Mouse (Mus musculus) layer of hippocampus, adult 6 months (tissue): Measurements from ENCODE around the gene Gm9945. TPM values are rescaled to one million over a fixed set of nuclear protein-coding genes. Genes with fewer than 3 reads are reported as not detected.

Experiments used
- long read RNA-seq, 2 experiments: library from polyadenylated mRNA; unstranded; transcript quantifications; one replicate each; pipeline ENCODE4 v2.0.0; 2019 to 2020
- polyA plus RNA-seq: library from polyadenylated mRNA; unstranded; fragments of <200 nt; fragmentation: Nextera tagmentation; gene quantifications from 2 replicates; pipeline ENCODE4 v1.2.3, GENCODE M21; 2021

Gm9945 gene
- 1.5 and 2.4 TPM in 2 replicates for polyA plus RNA-seq
- long read RNA-seq, experiment 1, transcript Gm9945-201 (1 exons, 932 nt): major isoform, 25 of 28 reads
- long read RNA-seq, experiment 1, partial matches to known transcripts: 0 of 28 reads
- long read RNA-seq, experiment 1, other reads (novel, unspliced or antisense): 3 of 28 reads
- long read RNA-seq, experiment 2, transcript Gm9945-201 (1 exons, 932 nt): major isoform, 49 of 53 reads
- long read RNA-seq, experiment 2, partial matches to known transcripts: 3 of 53 reads
- long read RNA-seq, experiment 2, other reads (novel, unspliced or antisense): 1 of 53 reads

DNA sequence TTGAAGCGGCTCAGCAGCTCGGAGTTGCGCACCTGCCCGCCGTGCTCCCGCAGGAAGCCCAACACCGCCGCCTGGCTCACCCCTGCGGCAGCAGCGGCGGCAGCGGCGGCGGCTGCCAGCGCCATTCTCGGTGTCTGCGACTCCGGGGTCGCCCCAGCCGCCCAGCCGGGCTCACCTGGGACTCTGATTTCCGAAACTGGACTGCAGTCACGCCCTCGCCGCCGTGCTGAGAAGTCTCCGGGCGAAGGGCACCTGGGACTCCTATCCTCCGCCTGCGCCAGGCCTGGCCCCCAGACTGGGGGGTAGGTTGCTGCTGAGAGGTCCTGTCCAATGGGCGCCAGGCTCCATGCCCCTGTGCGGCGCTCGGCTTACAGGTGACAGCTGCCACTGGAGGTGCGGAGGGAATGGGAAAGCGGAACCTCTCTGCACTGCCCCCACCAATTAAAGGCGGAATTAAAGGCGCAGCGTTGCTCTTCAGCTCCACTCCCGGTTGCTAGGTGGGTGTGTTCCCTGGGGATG, at the start of gene Gm9945, which contains the start of gene Sowaha:
Gene Gm9945 (plus strand): TSS at position 384 of the 519 bp plus-strand sequence.
Gene Sowaha (minus strand): TSS at position 492 of the 519 bp plus-strand sequence.

DNA sequence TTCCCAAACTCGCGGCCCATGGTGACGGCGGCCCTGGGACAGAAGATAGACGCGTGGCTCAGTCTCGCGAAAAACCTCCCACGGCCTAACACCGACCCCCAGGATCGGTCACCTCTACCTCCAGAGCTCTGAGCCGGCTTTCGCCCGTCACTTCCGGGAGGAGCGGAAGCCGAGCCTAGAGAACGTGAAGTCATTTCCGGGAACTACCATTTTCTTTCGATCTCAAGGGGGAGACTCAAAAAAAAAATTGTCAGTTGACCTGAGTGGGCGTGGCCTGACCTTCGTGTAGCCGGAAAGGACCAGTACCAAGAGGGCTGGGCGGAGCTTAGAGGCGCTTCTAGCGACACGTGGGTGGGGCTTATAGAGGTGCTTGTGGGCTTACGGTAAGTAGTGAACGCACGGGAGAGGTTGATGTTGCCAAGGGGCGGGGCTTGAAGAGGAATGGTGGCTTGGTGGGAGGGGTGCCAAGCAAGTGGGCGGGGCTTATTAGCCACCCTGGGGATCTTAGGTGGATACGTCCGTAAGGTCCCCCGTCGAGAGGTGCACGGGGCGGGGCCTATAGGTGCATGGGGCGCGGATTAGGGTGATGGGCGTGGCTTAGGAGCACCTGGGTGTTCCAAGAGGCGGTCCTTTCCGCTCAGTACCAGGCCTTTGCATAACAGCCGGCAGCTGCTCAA, 49.2 kb upstream of the Gm9945 start, which contains the start of the genes Uqcrq and Gdf9:
Gene Uqcrq (minus strand): TSS at position 162 of the 677 bp plus-strand sequence.
Gene Gdf9 (plus strand): TSS at position 354 of the 677 bp plus-strand sequence.

GRCm38 (mm10) chr11:53456474-53457371, 23.2 kb upstream of the Gm9945 start, which contains the start of the genes Gm10447 and Shroom1:
Gene Gm10447, minus strand, starts transcription at chr11:53457110.
Gene Shroom1, plus strand, starts transcription at chr11:53457205.

DNA sequence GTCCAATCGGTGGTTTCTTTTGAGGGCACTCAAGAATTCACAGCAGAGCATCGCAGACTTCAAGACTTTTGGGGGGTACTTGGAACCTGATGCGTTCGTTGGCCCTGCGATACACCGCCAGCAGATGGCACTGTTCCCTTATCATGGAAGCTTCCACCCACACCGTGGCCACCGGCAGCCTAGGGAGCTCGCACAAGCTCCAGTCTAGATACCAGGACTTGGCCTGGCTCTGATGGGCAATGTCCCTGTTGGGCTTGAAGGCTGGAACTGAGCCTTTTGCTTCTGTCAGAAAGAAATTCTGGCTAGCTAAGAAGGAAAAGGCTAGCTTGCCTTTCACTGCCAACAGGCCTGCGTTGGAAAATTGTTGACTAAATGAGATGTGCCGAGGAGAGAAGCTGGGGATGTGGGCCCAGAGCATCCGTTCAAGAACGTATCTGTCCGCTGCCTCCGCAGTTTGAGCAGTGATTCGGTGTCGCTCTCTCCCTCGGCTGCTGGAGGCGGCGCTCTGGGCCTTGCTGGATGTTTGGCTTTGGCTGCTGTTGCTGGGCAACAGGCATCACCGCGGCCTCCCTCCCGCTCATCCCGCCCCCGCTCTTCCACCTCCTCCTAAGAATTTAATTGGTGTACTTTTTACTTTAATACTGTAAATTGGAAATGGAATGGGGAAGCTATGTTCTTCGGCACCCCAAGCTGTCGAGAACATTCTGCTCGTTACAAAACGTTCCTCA, 9.8 kb upstream of the Gm9945 start, which contains the start of gene Gm9837:
Gene Gm9837 (minus strand): TSS at position 512 of the 728 bp plus-strand sequence.

GRCm38 (mm10) chr11:53519207-53520121, 39.5 kb downstream of the Gm9945 start, which contains the start of gene Sept8:
Gene Sept8, plus strand, starts transcription at chr11:53519257.

Other genes with a start within 250 kb of the Gm9945 start
- 33.7 and 35.1 TPM in 2 replicates for gene Hspa4, start 179.7 kb upstream of the Gm9945 start, polyA plus RNA-seq
- gene Zcchc10, start 155.5 kb upstream of the Gm9945 start, polyA plus RNA-seq: 8.6 and 10.2 TPM in 2 replicates
- gene Aff4, start 129.3 kb upstream of the Gm9945 start, polyA plus RNA-seq: 13.2 and 15.0 TPM in 2 replicates
- gene Leap2, start 57.0 kb upstream of the Gm9945 start, polyA plus RNA-seq: not detected in 2 replicates
- gene Uqcrq, start 49.3 kb upstream of the Gm9945 start, polyA plus RNA-seq: 1,616 and 1,818 TPM in 2 replicates
- gene Gdf9, start 49.1 kb upstream of the Gm9945 start, polyA plus RNA-seq: 1.2 and 1.3 TPM in 2 replicates
- 0.06 TPM in 1 of 2 replicates, not detected in the other for gene Gm10447, start 23.1 kb upstream of the Gm9945 start, polyA plus RNA-seq
- 3.4 and 3.5 TPM in 2 replicates for gene Shroom1, start 23.0 kb upstream of the Gm9945 start, polyA plus RNA-seq
- not detected in 2 replicates for gene Gm9837, start 9.7 kb upstream of the Gm9945 start, polyA plus RNA-seq
- 65.5 and 66.0 TPM in 2 replicates for gene Sowaha, start 108 bp downstream of the Gm9945 start, polyA plus RNA-seq
- 107 and 117 TPM in 2 replicates for gene Sept8, start 39.1 kb downstream of the Gm9945 start, polyA plus RNA-seq
- gene Kif3a, start 87.2 kb downstream of the Gm9945 start, polyA plus RNA-seq: 112 and 121 TPM in 2 replicates
- 0.40 and 0.43 TPM in 2 replicates for gene Il4, start 138.5 kb downstream of the Gm9945 start, polyA plus RNA-seq
- gene Il13, start 154.5 kb downstream of the Gm9945 start, polyA plus RNA-seq: not detected in 2 replicates
- gene Rad50, start 227.2 kb downstream of the Gm9945 start, polyA plus RNA-seq: 6.1 and 6.8 TPM in 2 replicates
- not detected in 2 replicates for gene Il5, start 240.6 kb downstream of the Gm9945 start, polyA plus RNA-seq